Mouse (Mus musculus): ENCODE results near the gene Prap1. TPM values are rescaled to one million over a fixed set of nuclear protein-coding genes. Genes with fewer than 3 reads are reported as not detected.
A peak's percentile ranks its signal among the peaks of the same experiment; 100 is the strongest.
"Not testable (repeated sequence)": the region's sequence is repeated elsewhere in the genome, so short reads cannot be mapped to it uniquely, and the experiment has no call there.

Prap1 gene
- polyA plus RNA-seq, 1 experiment from 2014 or later = not detected

DNA sequence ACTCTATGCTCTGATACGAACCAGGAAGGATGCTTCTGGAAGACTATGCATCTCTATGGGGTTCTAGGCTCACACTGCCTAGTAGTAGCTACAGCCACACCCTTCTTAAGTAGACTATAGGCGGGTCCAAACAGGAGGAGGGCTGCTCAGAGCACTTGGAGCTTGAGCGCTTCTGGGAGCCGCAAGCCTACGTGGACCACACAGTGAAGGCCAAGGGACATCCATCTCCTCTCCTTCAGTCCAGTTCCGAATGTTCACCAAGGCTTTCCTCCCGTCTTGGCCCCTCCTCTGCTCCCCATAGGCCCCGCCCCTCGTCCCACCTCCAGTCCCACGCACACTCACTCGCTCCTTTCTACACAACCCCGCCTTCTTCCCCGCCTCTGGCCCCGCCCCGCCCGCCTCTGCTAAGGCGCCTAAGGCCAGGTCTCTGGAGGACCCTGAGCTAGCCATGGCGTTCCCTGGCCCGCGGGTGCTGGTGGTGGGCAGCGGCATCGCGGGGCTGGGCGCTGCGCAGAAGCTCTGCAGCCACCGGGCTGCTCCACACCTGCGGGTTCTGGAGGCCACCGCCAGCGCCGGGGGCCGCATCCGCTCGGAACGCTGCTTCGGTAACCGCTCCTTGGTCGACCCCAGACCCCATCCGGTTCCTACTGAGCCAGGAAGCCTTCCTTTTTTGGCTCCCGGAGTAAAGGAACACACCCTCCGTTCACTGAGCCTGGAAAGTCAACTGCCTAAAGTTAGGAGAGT, 32.3 kb downstream of the Prap1 start:
- Histone ChIP-seq H3K27ac (peak overlapping the region; percentile 94), H3K9me3 (no peaks in the 10 kb centered on the region), H3K27me3 (ENCODE audit: insufficient read depth, poor library complexity, severe bottlenecking) (no peaks in the 10 kb centered on the region), H3K4me3 (peak overlapping the region; percentile 82), H3K4me1 (peaks cover 13% of the 10 kb centered on the region), H3K36me3 (peaks cover 15% of the 10 kb centered on the region)
- WGBS = 2% methylated on average over 40 of the region's 40 CpGs
- DNase-seq (ENCODE audit: low spot score) = peak; percentile 98

DNA sequence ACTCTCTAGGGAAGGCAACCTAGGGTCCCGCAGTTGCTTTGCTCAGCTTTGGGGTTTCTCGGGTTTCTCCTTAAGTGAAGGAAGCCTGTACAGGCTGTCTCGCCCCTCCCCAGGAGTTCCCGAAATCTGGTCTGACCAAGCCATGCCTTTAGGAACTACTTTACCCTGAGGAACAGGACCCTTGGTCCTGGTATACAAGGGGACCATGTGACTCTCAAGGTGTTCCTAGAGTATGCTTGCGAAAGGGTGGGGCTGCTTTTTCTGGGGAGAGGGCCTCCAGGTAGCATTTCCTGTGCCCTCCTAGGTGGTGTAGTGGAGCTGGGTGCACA, 32.8 kb downstream of the Prap1 start:
- Histone ChIP-seq H3K4me3 (peak overlapping the region; percentile 82), H3K36me3 (peaks cover 18% of the 10 kb centered on the region), H3K27ac (peak overlapping the region; percentile 94), H3K27me3 (ENCODE audit: insufficient read depth, poor library complexity, severe bottlenecking) (no peaks in the 10 kb centered on the region), H3K4me1 (peaks cover 13% of the 10 kb centered on the region), H3K9me3 (no peaks in the 10 kb centered on the region)
- no peak for DNase-seq (ENCODE audit: low spot score)
- WGBS = 7% methylated on average over 5 of the region's 5 CpGs

DNA sequence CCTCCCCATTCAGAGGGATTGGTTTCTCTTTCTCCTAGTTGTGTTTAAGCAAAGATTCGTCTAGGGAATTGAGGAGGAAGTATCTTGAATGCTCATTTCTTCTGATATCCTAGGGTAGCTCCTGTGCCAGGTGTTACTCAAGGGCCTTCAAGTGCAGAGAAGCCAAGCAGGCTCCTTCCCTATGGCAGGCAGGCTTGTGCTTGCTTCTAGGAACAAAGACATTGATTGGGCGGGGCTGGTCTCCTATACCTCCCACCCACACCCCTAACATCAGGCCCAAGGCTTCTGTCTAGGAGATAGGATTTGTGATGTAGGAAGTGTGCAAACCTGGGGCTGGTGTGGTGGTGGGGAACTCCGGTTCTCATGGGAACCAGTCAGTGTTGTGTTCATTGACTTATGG, 33.7 kb downstream of the Prap1 start:
- WGBS = 85% methylated on average over 3 of the region's 3 CpGs
- Histone ChIP-seq H3K4me1 (peaks cover 13% of the 10 kb centered on the region), H3K27ac (no peak overlapping the region), H3K4me3 (no peak overlapping the region), H3K9me3 (no peaks in the 10 kb centered on the region), H3K36me3 (peaks cover 22% of the 10 kb centered on the region), H3K27me3 (ENCODE audit: insufficient read depth, poor library complexity, severe bottlenecking) (no peaks in the 10 kb centered on the region)
- no peak for DNase-seq (ENCODE audit: low spot score)

DNA sequence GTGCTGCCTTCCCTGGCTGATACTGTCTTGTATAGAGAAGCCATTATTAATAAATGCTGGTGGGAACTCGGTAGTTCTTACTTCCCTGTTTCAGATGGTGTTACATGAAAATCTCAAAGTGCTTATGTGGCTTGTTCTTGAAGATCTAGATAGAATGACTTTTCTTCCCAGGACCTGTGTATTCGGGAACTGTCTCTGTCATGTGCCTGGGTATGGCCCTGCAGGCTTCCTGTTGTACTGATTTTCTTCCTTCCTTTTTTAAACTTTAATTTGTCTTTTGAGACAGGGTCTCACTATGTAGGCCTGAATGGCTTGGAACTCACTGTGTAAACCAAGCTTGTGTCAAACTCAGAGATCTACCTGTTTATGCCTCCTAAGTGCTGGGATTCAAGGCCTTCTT, 34.7 kb downstream of the Prap1 start:
- no peaks in the 10 kb centered on the region for H3K27me3 ChIP-seq (ENCODE audit: insufficient read depth, poor library complexity, severe bottlenecking)
- peaks cover 13% of the 10 kb centered on the region for H3K4me1 ChIP-seq
- no peak overlapping the region for H3K4me3 ChIP-seq
- no peaks in the 10 kb centered on the region for H3K9me3 ChIP-seq
- no peak for DNase-seq (ENCODE audit: low spot score)
- H3K27ac ChIP-seq = no peak overlapping the region
- H3K36me3 ChIP-seq = peaks cover 22% of the 10 kb centered on the region
- WGBS = 80% methylated on average over 2 of the region's 2 CpGs

DNA sequence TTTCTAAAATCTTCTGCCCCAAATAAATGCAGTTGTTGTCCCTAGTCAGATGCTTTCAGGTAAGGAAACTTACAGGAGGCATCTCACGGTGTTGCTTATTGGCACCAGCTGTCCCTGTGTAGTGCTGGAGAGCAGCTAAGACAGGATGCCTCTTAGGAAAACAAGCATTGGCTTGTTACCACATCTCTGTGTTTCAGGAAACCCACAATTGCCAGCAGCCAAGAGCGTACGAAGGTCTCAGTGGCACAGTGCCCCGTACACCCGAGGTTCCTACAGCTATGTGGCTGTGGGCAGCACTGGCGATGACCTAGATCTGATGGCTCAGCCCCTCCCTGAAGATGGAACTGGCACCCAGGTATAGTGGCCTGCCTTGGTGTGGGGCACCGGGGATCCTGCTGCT, 39.0 kb downstream of the Prap1 start:
- not testable (repeated sequence) for H3K27ac ChIP-seq; DNase-seq (ENCODE audit: low spot score); H3K27me3 ChIP-seq (ENCODE audit: insufficient read depth, poor library complexity, severe bottlenecking); H3K4me3 ChIP-seq; H3K4me1 ChIP-seq; H3K9me3 ChIP-seq
- WGBS = 94% methylated on average over 7 of the region's 7 CpGs
- H3K36me3 ChIP-seq = peaks cover 25% of the 10 kb centered on the region

DNA sequence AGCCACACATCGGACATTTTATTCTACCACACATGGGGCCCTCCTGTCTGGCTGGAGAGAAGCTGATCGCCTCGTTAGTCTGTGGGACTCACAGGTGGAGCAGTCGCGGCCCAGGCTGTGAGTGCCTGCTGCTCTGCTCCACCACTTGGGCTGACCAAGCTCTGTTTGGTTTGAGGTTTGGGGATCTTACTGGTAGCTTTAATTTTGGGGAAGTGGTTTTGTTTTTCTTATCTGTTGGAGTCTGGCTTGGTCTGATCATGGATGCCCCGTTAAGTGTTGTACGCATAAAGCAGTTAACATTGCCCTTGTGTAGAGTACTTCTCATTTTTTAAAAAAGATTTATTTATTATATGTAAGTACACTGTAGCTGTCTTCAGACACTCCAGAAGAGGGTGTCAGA, 40.8 kb downstream of the Prap1 start:
- DNase-seq (ENCODE audit: low spot score); H3K4me3 ChIP-seq; H3K27me3 ChIP-seq (ENCODE audit: insufficient read depth, poor library complexity, severe bottlenecking); H3K9me3 ChIP-seq; H3K4me1 ChIP-seq; H3K27ac ChIP-seq: not testable (repeated sequence)
- peaks cover 24% of the 10 kb centered on the region for H3K36me3 ChIP-seq
- WGBS = 81% methylated on average over 7 of the region's 7 CpGs

DNA sequence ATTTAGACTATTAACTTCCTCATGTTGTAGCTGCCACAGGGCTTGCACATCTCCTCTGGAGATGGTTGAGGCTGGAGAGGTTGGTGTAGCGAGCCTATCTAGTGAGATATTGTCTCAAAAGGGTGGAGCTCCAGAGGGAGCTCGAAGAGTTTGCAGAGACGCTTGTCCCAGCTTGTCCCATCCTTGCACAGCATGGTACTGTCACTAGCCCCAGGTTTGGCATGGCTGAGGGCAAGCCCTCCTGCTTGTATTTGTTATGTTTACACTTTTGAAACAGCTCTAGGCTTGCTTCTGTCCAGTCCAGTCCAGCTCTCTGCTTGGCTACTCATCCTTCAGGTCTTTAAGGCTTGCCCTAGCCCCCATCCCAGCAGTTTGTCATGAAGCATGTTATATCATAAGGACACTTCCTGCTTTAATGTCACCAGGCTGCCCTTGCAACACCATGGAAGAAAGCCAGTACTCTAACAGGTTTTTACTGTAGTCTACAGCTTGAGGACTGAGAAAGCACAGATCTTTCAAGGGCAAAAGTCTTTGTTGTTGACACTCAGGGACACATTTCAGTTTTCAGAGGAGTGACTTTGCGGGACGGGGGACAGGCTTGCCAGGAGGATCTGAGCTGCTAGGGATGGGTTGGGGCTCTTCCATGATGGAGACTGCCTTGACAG, 42.0 kb downstream of the Prap1 start:
- no peak for DNase-seq (ENCODE audit: low spot score)
- Histone ChIP-seq H3K9me3 (no peaks in the 10 kb centered on the region), H3K4me1 (peaks cover 7% of the 10 kb centered on the region; the same call in 1 of the 2 replicates), H3K36me3 (peaks cover 12% of the 10 kb centered on the region), H3K27ac (no peak overlapping the region), H3K27me3 (ENCODE audit: insufficient read depth, poor library complexity, severe bottlenecking) (no peaks in the 10 kb centered on the region), H3K4me3 (no peak overlapping the region)
- WGBS = 79% methylated on average over 5 of the region's 5 CpGs

DNA sequence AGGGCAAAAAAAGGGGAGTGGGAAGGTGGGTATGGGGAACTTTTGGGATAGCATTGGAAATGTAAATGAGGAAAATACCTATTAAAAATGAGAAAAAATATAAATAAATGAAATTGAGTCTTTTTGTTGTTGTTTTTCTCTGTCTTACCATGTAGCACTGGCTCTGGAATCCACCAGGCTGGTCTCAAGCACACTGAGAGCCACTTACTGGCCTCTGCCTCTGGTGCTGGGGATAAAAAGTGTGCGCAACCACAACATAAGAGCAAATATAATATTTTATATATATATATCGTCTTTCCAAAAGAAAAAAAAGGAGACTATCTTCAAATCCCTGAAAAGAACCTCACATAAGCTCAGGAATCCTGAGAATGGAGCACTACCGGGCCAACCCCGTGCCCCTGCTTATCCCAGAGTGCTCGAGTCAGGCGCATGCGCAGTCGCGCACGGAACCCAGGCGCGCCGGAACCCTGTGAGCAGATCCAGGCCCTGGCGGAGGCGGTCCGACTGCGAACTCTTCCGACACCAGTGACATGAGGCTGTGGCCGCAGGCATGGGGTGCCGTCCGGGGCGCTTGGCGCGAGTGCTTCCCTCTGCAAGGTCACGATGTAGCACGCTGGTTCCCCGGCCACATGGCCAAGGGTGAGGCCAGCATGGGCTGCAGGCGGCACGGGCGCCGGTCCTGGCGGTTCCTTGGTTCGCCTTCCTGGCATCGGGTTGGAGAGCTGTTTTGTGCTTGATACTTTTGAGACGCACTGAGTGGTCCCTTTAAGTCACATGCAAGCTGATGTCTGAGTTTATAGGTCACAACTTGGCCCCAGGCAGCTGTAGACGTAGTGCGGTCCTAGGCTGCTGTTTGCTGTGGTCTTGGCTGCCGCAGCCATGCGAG, 44.2 kb downstream of the Prap1 start, which contains the start of gene Mtg1:
Gene Mtg1, plus strand, starts transcription at position 430 of the 886 bp plus-strand sequence.
- H3K27ac ChIP-seq = peak within 1 kb of the TSS; percentile 95
- peak within 1 kb of the TSS; percentile 85 for H3K4me3 ChIP-seq
- H3K4me1 ChIP-seq = peaks cover 7% of the 10 kb centered on the region; the same call in 1 of the 2 replicates
- H3K36me3 ChIP-seq = peaks cover 3% of the 10 kb centered on the region; the same call in 1 of the 2 replicates
- 1% methylated on average over 39 of the region's 39 CpGs for WGBS
- H3K27me3 ChIP-seq (ENCODE audit: insufficient read depth, poor library complexity, severe bottlenecking) = no peaks in the 10 kb centered on the region
- peak; percentile 98 for DNase-seq (ENCODE audit: low spot score)
- H3K9me3 ChIP-seq = no peaks in the 10 kb centered on the region

DNA sequence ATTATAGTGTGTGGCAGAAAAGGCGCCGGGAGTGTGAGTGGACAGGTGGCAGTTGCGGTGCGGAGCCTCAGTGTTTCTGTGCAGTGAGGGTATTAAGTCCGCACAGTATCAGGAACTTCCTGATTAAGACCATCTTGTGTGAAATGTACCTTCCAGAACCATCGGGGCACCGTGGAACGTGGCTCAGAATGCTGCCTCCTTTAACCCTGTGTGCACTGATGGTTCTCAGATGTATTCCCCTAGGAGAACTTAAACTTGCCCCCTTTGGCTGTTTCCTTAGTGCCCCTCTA, 44.8 kb downstream of the Prap1 start:
- Histone ChIP-seq H3K9me3 (no peaks in the 10 kb centered on the region), H3K27ac (peak overlapping the region; percentile 95), H3K4me3 (peak overlapping the region; percentile 85), H3K36me3 (peaks cover 3% of the 10 kb centered on the region; the same call in 1 of the 2 replicates), H3K4me1 (peaks cover 7% of the 10 kb centered on the region; the same call in 1 of the 2 replicates), H3K27me3 (ENCODE audit: insufficient read depth, poor library complexity, severe bottlenecking) (no peaks in the 10 kb centered on the region)
- 1% methylated on average over 8 of the region's 8 CpGs for WGBS
- no peak for DNase-seq (ENCODE audit: low spot score)

DNA sequence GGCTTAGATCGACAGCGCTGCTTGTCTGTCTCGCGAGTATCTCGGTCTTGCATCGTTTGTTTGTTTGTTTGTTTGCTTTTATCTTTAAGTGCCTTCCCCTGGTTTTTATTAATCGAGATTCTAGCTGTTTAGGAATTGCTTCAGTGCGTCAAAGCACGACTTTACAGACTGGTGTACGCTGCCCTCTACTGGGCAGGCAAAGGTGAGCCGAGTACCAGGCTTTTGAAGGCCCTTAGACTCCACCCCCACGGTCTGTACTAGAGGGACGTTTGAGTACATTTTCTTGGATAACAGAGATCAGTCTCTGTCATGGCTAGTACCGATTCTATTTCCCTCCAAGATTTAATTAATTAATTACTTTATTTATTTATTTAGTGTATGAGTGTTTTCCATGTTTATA, 48.2 kb downstream of the Prap1 start:
- no peak for DNase-seq (ENCODE audit: low spot score)
- no peaks in the 10 kb centered on the region for H3K9me3 ChIP-seq
- no peak overlapping the region for H3K27ac ChIP-seq
- 8% methylated on average over 14 of the region's 14 CpGs for WGBS
- H3K4me3 ChIP-seq = no peak overlapping the region
- H3K36me3 ChIP-seq = no peaks in the 10 kb centered on the region
- no peaks in the 10 kb centered on the region for H3K27me3 ChIP-seq (ENCODE audit: insufficient read depth, poor library complexity, severe bottlenecking)
- peaks cover 7% of the 10 kb centered on the region; the same call in 1 of the 2 replicates for H3K4me1 ChIP-seq

DNA sequence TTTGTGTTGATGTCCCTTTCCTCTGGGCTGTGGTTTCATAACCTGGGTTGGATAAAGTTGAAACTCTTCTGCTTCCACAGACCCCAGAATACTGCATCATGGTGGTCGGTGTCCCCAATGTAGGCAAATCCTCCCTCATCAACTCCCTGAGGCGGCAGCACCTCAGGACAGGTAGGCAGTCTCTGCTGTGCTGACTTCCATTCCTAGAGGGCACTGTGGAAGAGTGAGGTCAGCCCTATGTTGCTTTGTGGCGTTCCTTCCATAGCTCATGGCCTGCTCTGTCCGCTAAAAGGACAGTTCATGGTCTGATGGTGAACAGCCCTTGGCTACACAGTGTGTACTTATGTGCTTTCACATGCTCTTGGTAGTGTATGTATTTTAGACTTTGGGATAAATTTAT, 51.4 kb downstream of the Prap1 start:
- Histone ChIP-seq H3K36me3 (0 out of 2 replicates have a peak, but pooled peaks cover 1% of the 10 kb centered on the region), H3K4me3 (no peak overlapping the region), H3K4me1 (no peaks in the 10 kb centered on the region), H3K27ac (no peak overlapping the region), H3K9me3 (no peaks in the 10 kb centered on the region), H3K27me3 (ENCODE audit: insufficient read depth, poor library complexity, severe bottlenecking) (no peaks in the 10 kb centered on the region)
- WGBS = 81% methylated on average over 4 of the region's 4 CpGs
- no peak for DNase-seq (ENCODE audit: low spot score)

All from heart, embryonic 10.5 days (tissue).